Mouse (Mus musculus) E14TG2a.4 (cell line): ENCODE results near the gene Dact3.

Experiments
- CTCF ChIP-seq: conservative IDR thresholded peaks from 2 replicates; pipeline ENCODE4 v1.5.1; 2014; ENCODE audit warnings: low read length
- NANOG ChIP-seq: IDR thresholded peaks from 2 replicates; pipeline ENCODE4 v1.6.1; 2014; ENCODE audit warnings: borderline replicate concordance, low read length, mixed read lengths
- POU5F1 ChIP-seq: IDR thresholded peaks from 2 replicates; pipeline ENCODE4 v1.6.1; 2014; ENCODE audit warnings: low read length, borderline replicate concordance

DNA sequence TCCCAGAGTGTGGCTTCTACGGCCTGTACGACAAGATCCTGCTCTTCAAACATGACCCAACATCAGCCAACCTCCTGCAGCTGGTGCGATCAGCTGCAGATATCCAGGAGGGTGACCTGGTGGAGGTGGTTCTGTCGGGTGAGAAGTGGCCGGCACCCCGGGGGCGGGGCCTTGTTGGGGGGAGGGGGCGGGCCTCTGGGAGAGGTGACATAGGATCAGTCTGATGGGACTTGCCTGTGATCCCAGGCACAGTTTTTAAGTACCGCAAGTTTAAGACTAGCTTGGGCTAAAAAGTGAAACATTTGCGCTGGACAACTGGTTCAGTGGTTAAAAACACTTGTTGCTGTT is 29.3 kb upstream of the Dact3 start:
- TF ChIP-seq CTCF: no peak
- no peak for TF ChIP-seq POU5F1
- TF ChIP-seq NANOG: no peak
